Mouse (Mus musculus) adrenal gland, postnatal 36 days (tissue): Measurements from ENCODE around the gene Togaram1. TPM values are rescaled to one million over a fixed set of nuclear protein-coding genes. Genes with fewer than 3 reads are reported as not detected.

Experiments used
- DNase-seq, 2 experiments: peaks; one replicate each; pipeline ENCODE4 v3.0.0; 2021; ENCODE audit warnings: mixed read lengths in 1 of 2
- total RNA-seq, 2 experiments: library from RNA; stranded (reverse); gene quantifications; 2 replicates each; pipeline ENCODE4 v1.2.3; 2021

The Togaram1 gene
- total RNA-seq, 2 experiments from 2014 or later: 35.8 to 40.9 TPM

GRCm38 (mm10) chr12:65048799-65049198 lies 83.2 kb downstream of the Togaram1 start:
- DNase-seq: no peak

GRCm38 (mm10) chr12:65058203-65058602 lies 92.6 kb downstream of the Togaram1 start:
- DNase-seq: no peak

GRCm38 (mm10) chr12:65061082-65061481 lies 95.5 kb downstream of the Togaram1 start:
- DNase-seq: no peak

- DNase-seq: no peak
Measured at GRCm38 (mm10) chr12:65065241-65065640, 99.6 kb downstream of the Togaram1 start.

GRCm38 (mm10) chr12:65066234-65066633 lies 100.6 kb downstream of the Togaram1 start:
- DNase-seq: no peak

GRCm38 (mm10) chr12:65068409-65068808 lies 102.8 kb downstream of the Togaram1 start:
- no peak for DNase-seq

Other genes with a start within 250 kb of the Togaram1 start
- gene Gm527, start 47.9 kb upstream of the Togaram1 start, total RNA-seq: 1 to 10 TPM; 3.6 to 4.1 TPM
- gene Klhl28, start 270 bp upstream of the Togaram1 start, total RNA-seq: 10 to 100 TPM; 13.0 to 13.8 TPM
- 10 to 100 TPM; 28.5 to 34.3 TPM for gene Prpf39, start 70.5 kb downstream of the Togaram1 start, total RNA-seq
- gene Fkbp3, start 108.2 kb downstream of the Togaram1 start, total RNA-seq: 100 to 1,000 TPM; 107 to 113 TPM
- 10 to 100 TPM in 1 of 2 experiments, 1 to 10 TPM in 1; 9.1 to 11.2 TPM for gene Fancm, start 109.8 kb downstream of the Togaram1 start, total RNA-seq
- 1 to 10 TPM; 1.8 to 2.0 TPM for gene Mis18bp1, start 206.8 kb downstream of the Togaram1 start, total RNA-seq